Mouse (Mus musculus): ENCODE measurements around the gene Ddah2. TPM values are rescaled to one million over a fixed set of nuclear protein-coding genes. Genes with fewer than 3 reads are reported as not detected.

Gene Ddah2
- polyA plus RNA-seq (2017; shearing (Covaris generic)) = 1 to 10 TPM in 1 of 2 experiments, under 1 TPM in 1; 0.83 to 2.7 TPM

GRCm38 (mm10) chr17:35058911-35059892 is at the start of gene Ddah2:
Gene Ddah2 (plus strand): TSS chr17:35059035.

GRCm38 (mm10) chr17:35016376-35016775 is 42.5 kb upstream of the Ddah2 start, which contains the start of gene Vwa7:
Gene Vwa7 (plus strand): TSS chr17:35016579.

GRCm38 (mm10) chr17:35027277-35028068 is 31.4 kb upstream of the Ddah2 start, which contains the start of gene Sapcd1:
Gene Sapcd1 (minus strand): TSS chr17:35028016.

GRCm38 (mm10) chr17:35046681-35047455 is 12.0 kb upstream of the Ddah2 start, which contains the start of gene Msh5:
Gene Msh5 (minus strand): TSS chr17:35046745.

DNA sequence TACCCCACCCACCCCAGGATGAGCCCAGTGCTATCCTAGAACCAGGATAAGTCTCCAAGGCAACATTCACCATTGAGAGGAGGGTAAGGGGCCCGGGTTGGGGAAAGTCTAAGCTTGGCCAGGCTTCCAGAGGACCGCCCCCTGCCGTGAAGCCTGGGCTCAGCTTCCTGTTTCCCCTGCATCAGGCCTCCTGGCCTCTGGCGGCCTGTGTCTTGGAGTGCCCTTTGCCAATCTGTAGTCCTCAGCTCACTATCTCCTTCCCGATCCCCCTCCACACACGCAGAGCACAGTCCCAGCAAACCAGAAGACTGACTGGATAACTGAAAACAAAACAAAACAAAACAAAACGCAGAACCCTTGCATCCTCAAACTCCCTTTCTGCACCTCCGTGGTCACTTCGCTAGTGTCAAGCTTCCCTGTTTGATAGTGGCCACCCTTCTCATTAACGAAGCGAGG is 9.2 kb upstream of the Ddah2 start, which contains the start of gene Clic1:
Gene Clic1, plus strand, starts transcription at position 406 of the 456 bp plus-strand sequence.

GRCm38 (mm10) chr17:35064951-35065947 is 6.4 kb downstream of the Ddah2 start, which contains the start of gene Ly6g6c:
Gene Ly6g6c (plus strand): TSS chr17:35065388.

DNA sequence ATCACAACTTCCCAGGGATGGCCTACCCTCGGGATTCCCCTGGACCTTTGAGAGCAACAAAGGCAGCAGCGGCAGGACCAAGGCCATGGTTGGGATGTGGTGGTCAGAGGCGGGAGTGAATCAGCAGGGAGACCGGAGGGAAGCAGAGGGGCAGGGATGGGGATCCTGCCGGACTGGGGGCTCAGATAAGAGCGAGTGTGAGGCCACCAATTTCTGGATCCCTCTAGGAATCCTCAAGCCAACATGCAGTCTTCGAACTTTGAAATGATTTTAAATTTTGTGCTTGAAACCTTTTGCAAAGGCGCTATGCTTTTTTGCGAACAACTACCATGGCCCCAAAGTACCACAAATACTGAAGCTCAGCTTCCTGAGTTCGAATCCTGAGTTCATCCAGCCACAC is 7.2 kb downstream of the Ddah2 start, which contains the start of gene Mpig6b:
Gene Mpig6b, minus strand, starts transcription at position 101 of the 400 bp plus-strand sequence.

DNA sequence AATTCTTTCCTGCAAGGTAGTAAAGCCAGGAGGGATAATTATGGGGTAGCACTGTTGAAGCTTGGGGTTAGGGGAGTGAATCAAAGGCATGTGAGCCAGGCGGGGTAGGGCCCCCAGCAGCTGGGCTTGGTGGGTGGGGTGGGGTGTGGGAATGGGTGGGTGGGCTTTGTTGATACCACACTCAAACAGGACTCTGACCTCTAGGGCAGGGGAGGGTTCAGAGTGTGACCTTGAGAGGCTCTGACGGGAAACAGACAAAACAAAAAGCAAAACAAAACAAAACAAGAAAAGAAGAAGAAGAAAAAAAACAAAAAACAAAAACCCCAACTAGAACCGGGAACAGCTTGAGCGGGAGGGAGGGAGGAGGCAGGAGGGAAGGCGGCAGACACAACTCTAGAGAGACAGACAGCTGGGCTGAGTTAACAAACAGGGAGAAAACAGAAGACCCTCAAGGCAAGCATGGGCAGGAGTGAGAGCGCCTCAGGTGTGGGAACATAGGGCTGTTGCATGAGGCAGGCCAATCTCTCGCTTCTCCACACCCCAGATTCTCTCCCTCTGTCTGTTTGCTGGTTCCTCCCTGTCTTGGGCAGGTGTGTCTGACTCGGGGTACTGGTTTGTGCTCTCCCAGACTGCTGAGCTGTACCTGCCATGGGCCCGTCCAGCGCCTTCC is 17.8 kb downstream of the Ddah2 start, which contains the start of gene Ly6g6e:
Gene Ly6g6e, plus strand, starts transcription at position 396 of the 670 bp plus-strand sequence.

GRCm38 (mm10) chr17:35077786-35078233 is 19.0 kb downstream of the Ddah2 start, which contains the start of gene Ly6g6d:
Gene Ly6g6d (minus strand): TSS chr17:35078065.

DNA sequence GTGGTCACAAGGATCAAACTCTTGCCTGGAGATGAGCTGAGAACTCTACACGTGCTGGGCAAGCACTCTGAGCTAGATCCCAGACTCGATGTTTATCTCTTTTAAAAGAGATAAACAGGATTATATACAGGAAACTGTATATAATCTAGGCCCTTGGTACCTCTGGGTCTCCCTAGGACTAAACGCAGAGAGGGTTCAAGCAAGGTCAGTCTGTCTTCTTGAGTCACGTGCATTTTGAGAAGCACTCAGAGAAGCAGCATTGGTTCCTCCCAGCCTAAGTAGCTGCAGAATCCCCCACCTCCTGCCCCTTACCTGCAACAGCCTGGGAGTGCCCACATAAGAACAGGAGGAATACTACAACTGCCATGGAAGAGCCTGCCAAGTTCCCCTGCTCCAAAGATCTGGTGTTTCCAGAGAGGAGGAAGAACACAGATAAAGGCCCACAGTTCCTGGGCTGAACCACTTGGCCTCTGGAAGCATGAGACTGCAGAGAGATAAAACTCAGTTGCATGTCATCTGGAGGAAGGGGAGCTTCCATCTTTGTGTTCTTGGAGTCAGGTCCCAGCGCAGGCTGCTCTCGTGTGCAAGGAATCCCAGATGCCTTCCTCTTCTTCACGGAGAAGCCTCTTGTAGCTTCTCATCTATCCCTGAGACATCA is 26.5 kb downstream of the Ddah2 start, which contains the start of gene Ly6g6f:
Gene Ly6g6f, minus strand, starts transcription at position 403 of the 658 bp plus-strand sequence.

GRCm38 (mm10) chr17:35088825-35089644 is 30.2 kb downstream of the Ddah2 start, which contains the start of gene Abhd16a:
Gene Abhd16a (plus strand): TSS chr17:35089263.

DNA sequence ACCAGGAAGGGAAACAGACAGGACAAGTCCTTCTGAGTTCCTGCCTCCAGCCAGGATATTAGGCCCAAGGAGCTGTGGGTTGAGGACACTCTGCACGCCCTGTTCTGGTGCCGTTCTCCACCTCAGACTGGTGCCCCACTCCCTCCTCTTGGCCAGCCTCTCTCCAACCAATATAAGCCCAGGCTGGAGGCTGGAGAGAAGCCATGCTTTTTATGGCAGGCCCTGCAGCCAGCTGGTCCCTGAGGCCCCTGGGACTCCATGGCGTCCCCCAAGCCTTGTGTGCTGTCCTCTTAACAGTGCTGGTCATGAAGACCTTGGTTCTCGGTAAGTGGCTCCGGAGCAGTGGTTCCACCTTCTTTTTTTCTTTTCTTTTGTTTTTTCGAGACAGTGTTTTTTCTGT is 49.3 kb downstream of the Ddah2 start, which contains the start of gene Ly6g5c:
Gene Ly6g5c, plus strand, starts transcription at position 183 of the 400 bp plus-strand sequence.

Other genes with a start within 250 kb of the Ddah2 start
- 10 to 100 TPM; 37.4 to 47.4 TPM for gene Stk19, start 222.1 kb upstream of the Ddah2 start, polyA plus RNA-seq (2017; shearing (Covaris generic))
- 10 to 100 TPM; 47.0 to 49.6 TPM for gene Dxo, start 222.0 kb upstream of the Ddah2 start, polyA plus RNA-seq (2017; shearing (Covaris generic))
- 100 to 1,000 TPM in 1 of 2 experiments, 10 to 100 TPM in 1; 81.8 to 107 TPM for gene Skiv2l, start 208.8 kb upstream of the Ddah2 start, polyA plus RNA-seq (2017; shearing (Covaris generic))
- 10 to 100 TPM; 37.9 to 46.0 TPM for gene Nelfe, start 208.6 kb upstream of the Ddah2 start, polyA plus RNA-seq (2017; shearing (Covaris generic))
- 1 to 10 TPM; 1.8 to 8.9 TPM for gene Cfb, start 196.5 kb upstream of the Ddah2 start, polyA plus RNA-seq (2017; shearing (Covaris generic))
- gene Zbtb12, start 179.6 kb upstream of the Ddah2 start, polyA plus RNA-seq (2017; shearing (Covaris generic)) = under 1 TPM; 0.16 to 0.74 TPM
- not detected for gene Gm20547, start 177.0 kb upstream of the Ddah2 start, polyA plus RNA-seq (2017; shearing (Covaris generic))
- 1 to 10 TPM; 1.6 to 4.0 TPM for gene C2, start 160.8 kb upstream of the Ddah2 start, polyA plus RNA-seq (2017; shearing (Covaris generic))
- 10 to 100 TPM; 60.3 to 72.7 TPM for gene Ehmt2, start 160.6 kb upstream of the Ddah2 start, polyA plus RNA-seq (2017; shearing (Covaris generic))
- not detected for gene Slc44a4, start 144.6 kb upstream of the Ddah2 start, polyA plus RNA-seq (2017; shearing (Covaris generic))
- 10 to 100 TPM; 55.1 to 60.0 TPM for gene Neu1, start 127.8 kb upstream of the Ddah2 start, polyA plus RNA-seq (2017; shearing (Covaris generic))
- 10 to 100 TPM in 1 of 2 experiments, under 1 TPM in 1; 0.70 to 78.1 TPM for gene Hspa1b, start 99.8 kb upstream of the Ddah2 start, polyA plus RNA-seq (2017; shearing (Covaris generic))
- 1 to 10 TPM in 1 of 2 experiments, not detected in 1; 2.5 TPM for gene Gm20481, start 89.1 kb upstream of the Ddah2 start, polyA plus RNA-seq (2017; shearing (Covaris generic))
- 10 to 100 TPM in 1 of 2 experiments, not detected in 1; 18.3 TPM for gene Hspa1a, start 86.9 kb upstream of the Ddah2 start, polyA plus RNA-seq (2017; shearing (Covaris generic))
- gene Hspa1l, start 86.3 kb upstream of the Ddah2 start, polyA plus RNA-seq (2017; shearing (Covaris generic)) = under 1 TPM; 0.27 to 0.50 TPM
- gene Lsm2, start 77.2 kb upstream of the Ddah2 start, polyA plus RNA-seq (2017; shearing (Covaris generic)) = 10 to 100 TPM; 79.0 to 93.1 TPM
- 100 to 1,000 TPM; 126 to 153 TPM for gene Vars, start 58.0 kb upstream of the Ddah2 start, polyA plus RNA-seq (2017; shearing (Covaris generic))
- under 1 TPM in 1 of 2 experiments, not detected in 1; 0.52 TPM for gene Vwa7, start 42.5 kb upstream of the Ddah2 start, polyA plus RNA-seq (2017; shearing (Covaris generic))
- under 1 TPM; 0.36 to 0.48 TPM for gene Sapcd1, start 31.0 kb upstream of the Ddah2 start, polyA plus RNA-seq (2017; shearing (Covaris generic))
- 1 to 10 TPM in 1 of 2 experiments, under 1 TPM in 1; 0.87 to 2.6 TPM for gene Msh5, start 12.3 kb upstream of the Ddah2 start, polyA plus RNA-seq (2017; shearing (Covaris generic))
- 100 to 1,000 TPM; 647 to 661 TPM for gene Clic1, start 9.1 kb upstream of the Ddah2 start, polyA plus RNA-seq (2017; shearing (Covaris generic))
- not detected for gene Ly6g6c, start 6.4 kb downstream of the Ddah2 start, polyA plus RNA-seq (2017; shearing (Covaris generic))
- gene Mpig6b, start 7.1 kb downstream of the Ddah2 start, polyA plus RNA-seq (2017; shearing (Covaris generic)) = not detected
- gene Ly6g6e, start 17.9 kb downstream of the Ddah2 start, polyA plus RNA-seq (2017; shearing (Covaris generic)) = under 1 TPM in 1 of 2 experiments, not detected in 1; 0.15 TPM
- gene Ly6g6d, start 19.0 kb downstream of the Ddah2 start, polyA plus RNA-seq (2017; shearing (Covaris generic)) = not detected
- gene Ly6g6f, start 26.6 kb downstream of the Ddah2 start, polyA plus RNA-seq (2017; shearing (Covaris generic)) = under 1 TPM in 1 of 2 experiments, not detected in 1; 0.26 TPM
- 10 to 100 TPM; 59.7 to 60.5 TPM for gene Abhd16a, start 30.2 kb downstream of the Ddah2 start, polyA plus RNA-seq (2017; shearing (Covaris generic))
- under 1 TPM in 1 of 2 experiments, not detected in 1; 0.36 TPM for gene Ly6g5c, start 49.2 kb downstream of the Ddah2 start, polyA plus RNA-seq (2017; shearing (Covaris generic))
- 1 to 10 TPM; 3.4 to 9.5 TPM for gene Ly6g5b, start 56.4 kb downstream of the Ddah2 start, polyA plus RNA-seq (2017; shearing (Covaris generic))
- gene Gpank1, start 62.4 kb downstream of the Ddah2 start, polyA plus RNA-seq (2017; shearing (Covaris generic)) = 10 to 100 TPM; 53.8 to 59.4 TPM
- 100 to 1,000 TPM; 351 to 388 TPM for gene Csnk2b, start 63.0 kb downstream of the Ddah2 start, polyA plus RNA-seq (2017; shearing (Covaris generic))
- 1 to 10 TPM in 1 of 2 experiments, under 1 TPM in 1; 0.88 to 2.4 TPM for gene D17H6S53E, start 67.3 kb downstream of the Ddah2 start, polyA plus RNA-seq (2017; shearing (Covaris generic))
- gene Apom, start 73.0 kb downstream of the Ddah2 start, polyA plus RNA-seq (2017; shearing (Covaris generic)) = under 1 TPM; 0.28 to 0.37 TPM
- gene Bag6, start 76.1 kb downstream of the Ddah2 start, polyA plus RNA-seq (2017; shearing (Covaris generic)) = 10 to 100 TPM; 61.6 to 63.2 TPM
- 10 to 100 TPM; 33.4 to 33.5 TPM for gene Prrc2a, start 105.9 kb downstream of the Ddah2 start, polyA plus RNA-seq (2017; shearing (Covaris generic))
- gene Aif1, start 117.0 kb downstream of the Ddah2 start, polyA plus RNA-seq (2017; shearing (Covaris generic)) = 10 to 100 TPM in 1 of 2 experiments, 1 to 10 TPM in 1; 5.5 to 18.3 TPM
- gene Lst1, start 129.4 kb downstream of the Ddah2 start, polyA plus RNA-seq (2017; shearing (Covaris generic)) = 10 to 100 TPM in 1 of 2 experiments, 1 to 10 TPM in 1; 8.9 to 14.6 TPM
- 1,000 to 10,000 TPM; 1,461 to 1,672 TPM for gene Ltb, start 135.4 kb downstream of the Ddah2 start, polyA plus RNA-seq (2017; shearing (Covaris generic))
- gene Tnf, start 143.0 kb downstream of the Ddah2 start, polyA plus RNA-seq (2017; shearing (Covaris generic)) = 10 to 100 TPM; 27.9 to 30.5 TPM
- gene Lta, start 146.3 kb downstream of the Ddah2 start, polyA plus RNA-seq (2017; shearing (Covaris generic)) = 100 to 1,000 TPM in 1 of 2 experiments, 10 to 100 TPM in 1; 94.1 to 110 TPM
- gene Gm16181, start 161.8 kb downstream of the Ddah2 start, polyA plus RNA-seq (2017; shearing (Covaris generic)) = 1 to 10 TPM in 1 of 2 experiments, not detected in 1; 1.2 TPM
- 1 to 10 TPM; 4.2 to 9.7 TPM for gene Atp6v1g2, start 174.6 kb downstream of the Ddah2 start, polyA plus RNA-seq (2017; shearing (Covaris generic))
- gene Nfkbil1, start 176.8 kb downstream of the Ddah2 start, polyA plus RNA-seq (2017; shearing (Covaris generic)) = 10 to 100 TPM; 20.6 to 22.5 TPM
- 100 to 1,000 TPM; 227 to 243 TPM for gene Ddx39b, start 182.7 kb downstream of the Ddah2 start, polyA plus RNA-seq (2017; shearing (Covaris generic))
- gene H2-D1, start 203.7 kb downstream of the Ddah2 start, polyA plus RNA-seq (2017; shearing (Covaris generic)) = 1,000 to 10,000 TPM; 4,556 to 6,565 TPM

Data from activated CD4-positive, CD25-positive, alpha-beta regulatory T cell (primary cell).